Mouse (Mus musculus): ENCODE measurements around the gene Ppp1r3g.
"Not testable (repeated sequence)": the region's sequence is repeated elsewhere in the genome, so short reads cannot be mapped to it uniquely, and the experiment has no call there.

The Ppp1r3g gene

GRCm38 (mm10) chr13:35958539-35958938 lies at the start of gene Ppp1r3g:
Gene Ppp1r3g, plus strand, starts transcription at chr13:35958839.
- no peak for DNase-seq (ENCODE audit: low spot score in 2 of 2)

- DNase-seq (ENCODE audit: low spot score in 2 of 2): no peak
These were observed 47.2 kb upstream of the Ppp1r3g start for GRCm38 (mm10) chr13:35911476-35911875.

GRCm38 (mm10) chr13:35937991-35938390 lies 20.6 kb upstream of the Ppp1r3g start:
- no peak for DNase-seq (ENCODE audit: low spot score in 2 of 2)

- DNase-seq (ENCODE audit: low spot score in 2 of 2): no peak
These were observed 18.6 kb upstream of the Ppp1r3g start for GRCm38 (mm10) chr13:35939871-35940665.

GRCm38 (mm10) chr13:35940934-35941333 lies 17.7 kb upstream of the Ppp1r3g start:
- no peak for DNase-seq (ENCODE audit: low spot score in 2 of 2)

- no peak for DNase-seq (ENCODE audit: low spot score in 2 of 2)
These were observed 11.8 kb upstream of the Ppp1r3g start for GRCm38 (mm10) chr13:35946659-35947353.

GRCm38 (mm10) chr13:35947354-35948000 lies 11.2 kb upstream of the Ppp1r3g start:
- DNase-seq (ENCODE audit: low spot score in 2 of 2): peak; percentile 43 to 63

GRCm38 (mm10) chr13:35949814-35950455 lies 8.7 kb upstream of the Ppp1r3g start:
- DNase-seq (ENCODE audit: low spot score in 2 of 2): no peak

GRCm38 (mm10) chr13:35959391-35960067 lies 890 bp downstream of the Ppp1r3g start:
- no peak for DNase-seq (ENCODE audit: low spot score in 2 of 2)

- peak in 1 of 2 experiments; percentile 15 for DNase-seq (ENCODE audit: low spot score in 2 of 2)
These were observed 4.9 kb downstream of the Ppp1r3g start for GRCm38 (mm10) chr13:35963583-35963982.

GRCm38 (mm10) chr13:35967690-35968089 lies 9.1 kb downstream of the Ppp1r3g start:
- DNase-seq (ENCODE audit: low spot score in 2 of 2): no peak

- DNase-seq (ENCODE audit: low spot score in 2 of 2): no peak
These were observed 9.6 kb downstream of the Ppp1r3g start for GRCm38 (mm10) chr13:35968131-35968718.

GRCm38 (mm10) chr13:35968719-35969430 lies 10.2 kb downstream of the Ppp1r3g start:
- peak; percentile 13 to 18 for DNase-seq (ENCODE audit: low spot score in 2 of 2)

GRCm38 (mm10) chr13:35969431-35969721 lies 10.7 kb downstream of the Ppp1r3g start:
- DNase-seq (ENCODE audit: low spot score in 2 of 2): no peak

- DNase-seq (ENCODE audit: low spot score in 2 of 2): no peak
These were observed 11.2 kb downstream of the Ppp1r3g start for GRCm38 (mm10) chr13:35969829-35970228.

- no peak for DNase-seq (ENCODE audit: low spot score in 2 of 2)
These were observed 18.3 kb downstream of the Ppp1r3g start for GRCm38 (mm10) chr13:35976912-35977311.

- no peak for DNase-seq (ENCODE audit: low spot score in 2 of 2)
These were observed 21.8 kb downstream of the Ppp1r3g start for GRCm38 (mm10) chr13:35980471-35980870.

GRCm38 (mm10) chr13:35982985-35983384 lies 24.3 kb downstream of the Ppp1r3g start:
- no peak for DNase-seq (ENCODE audit: low spot score in 2 of 2)

GRCm38 (mm10) chr13:35989329-35989728 lies 30.7 kb downstream of the Ppp1r3g start:
- DNase-seq (ENCODE audit: low spot score in 2 of 2): no peak

GRCm38 (mm10) chr13:35991185-35991584 lies 32.5 kb downstream of the Ppp1r3g start:
- DNase-seq (ENCODE audit: low spot score in 2 of 2): not testable (repeated sequence)

- peak; percentile 49 to 78 for DNase-seq (ENCODE audit: low spot score in 2 of 2)
These were observed 35.4 kb downstream of the Ppp1r3g start for GRCm38 (mm10) chr13:35994067-35994466.

Data from urinary bladder, postnatal 36 days (tissue).